Mouse (Mus musculus) embryonic fibroblast, embryonic 13.5 days (primary cell): ENCODE data around the gene Gm20219.

ENCODE experiments used
- CTCF ChIP-seq: IDR thresholded peaks from 2 replicates; pipeline ENCODE4 v1.5.1; 2011; ENCODE audit warnings: mild to moderate bottlenecking, control low read depth, low read length, moderate library complexity, borderline replicate concordance; ENCODE audit not compliant: insufficient read depth
- POLR2A ChIP-seq: IDR thresholded peaks from 2 replicates; pipeline ENCODE4 v1.6.1; 2011; ENCODE audit warnings: low read depth, mild to moderate bottlenecking, control low read depth, low read length, moderate library complexity

GRCm38 (mm10) chr17:56546576-56546975 is 7.6 kb downstream of the Gm20219 start:
- TF ChIP-seq CTCF (no peak), POLR2A (no peak)
